Mouse (Mus musculus) hematopoietic stem cell, adult 5-6 weeks (primary cell): Measurements from ENCODE around the gene Adcy6. TPM values are rescaled to one million over a fixed set of nuclear protein-coding genes. Genes with fewer than 3 reads are reported as not detected.

Experiments used
- ATAC-seq, 2 experiments: fragments of 125-278 bp in 1 of 2; replicated peaks in 1 of 2; 2 replicates each; pipeline ENCODE4 v1.8.0; 2016 to 2017; ENCODE audit warnings: inconsistent platforms in 2 of 2, mild to moderate bottlenecking in 2 of 2, moderate number of reproducible peaks in 2 of 2, low read depth in 1 of 2, moderate TSS enrichment in 1 of 2; ENCODE audit not compliant: low FRiP score in 2 of 2, poor library complexity in 2 of 2, severe bottlenecking in 2 of 2, insufficient read depth in 1 of 2, low TSS enrichment in 1 of 2
- total RNA-seq: library from RNA; stranded (forward); fragments of 172-1452, 232-1000 nt; gene quantifications from 2 replicates; pipeline ENCODE4 v1.2.3, GENCODE M21; 2017

Gene Adcy6
- total RNA-seq, 1 experiment from 2014 or later, result 17.3 TPM

DNA sequence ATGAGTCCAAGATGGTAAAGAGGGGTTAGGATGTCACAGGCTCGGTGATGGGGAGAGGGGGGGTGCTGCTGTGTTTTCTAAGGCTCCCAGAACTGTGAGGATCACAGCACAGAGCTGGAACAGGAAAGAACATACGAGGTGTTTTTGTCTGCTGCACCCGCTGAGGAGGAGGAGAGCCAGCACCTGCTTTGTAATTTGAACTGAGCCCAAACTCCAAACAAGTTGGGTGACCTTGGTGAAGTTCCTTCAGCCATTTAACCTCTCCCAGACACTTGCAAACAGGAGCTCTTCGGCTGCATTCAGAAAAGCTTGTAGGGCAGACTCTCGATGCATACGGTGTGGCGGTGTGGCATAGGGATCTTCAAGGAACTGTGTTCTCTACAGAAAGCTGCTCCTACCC, 24.5 kb downstream of the Adcy6 start:
- no peak for ATAC-seq

DNA sequence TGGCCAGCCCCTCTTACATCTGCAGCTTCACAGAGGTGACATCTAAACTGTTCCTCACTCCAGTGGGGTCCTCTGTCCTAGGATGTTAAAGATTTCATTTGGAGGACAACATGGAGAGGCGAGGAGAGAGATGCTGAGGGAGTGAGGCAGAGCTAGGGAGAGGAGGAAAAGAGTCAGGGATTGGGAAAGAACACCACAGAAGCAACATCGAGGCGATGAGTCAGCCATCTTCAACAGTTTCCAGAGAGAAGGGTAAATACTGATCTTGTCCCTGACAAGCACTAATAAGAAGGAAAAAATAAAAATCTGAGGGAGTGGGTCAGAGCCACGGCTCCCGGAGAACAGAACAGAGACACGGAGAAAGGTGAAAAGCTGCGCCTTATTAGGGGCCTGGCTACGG, 26.9 kb downstream of the Adcy6 start:
- ATAC-seq, result no peak

DNA sequence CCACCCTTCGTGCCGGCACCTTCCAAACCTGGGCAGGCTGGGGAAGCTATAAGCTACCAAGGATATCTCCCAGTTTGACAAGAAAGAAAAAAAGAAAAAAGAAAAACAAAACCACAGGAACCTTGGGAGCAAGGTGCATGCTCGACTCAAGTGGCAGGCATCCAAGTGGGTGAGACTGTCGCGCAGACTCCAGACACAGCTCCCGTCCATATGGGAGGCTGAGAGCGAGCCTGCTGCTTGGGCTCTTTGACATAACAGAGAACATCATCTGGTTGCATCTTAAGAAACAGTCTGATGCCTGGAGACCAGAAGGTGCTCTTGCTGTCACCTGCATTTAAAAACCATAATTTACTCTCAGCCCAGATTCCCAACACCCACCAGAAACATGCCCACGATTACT, 27.5 kb downstream of the Adcy6 start:
- no peak for ATAC-seq

DNA sequence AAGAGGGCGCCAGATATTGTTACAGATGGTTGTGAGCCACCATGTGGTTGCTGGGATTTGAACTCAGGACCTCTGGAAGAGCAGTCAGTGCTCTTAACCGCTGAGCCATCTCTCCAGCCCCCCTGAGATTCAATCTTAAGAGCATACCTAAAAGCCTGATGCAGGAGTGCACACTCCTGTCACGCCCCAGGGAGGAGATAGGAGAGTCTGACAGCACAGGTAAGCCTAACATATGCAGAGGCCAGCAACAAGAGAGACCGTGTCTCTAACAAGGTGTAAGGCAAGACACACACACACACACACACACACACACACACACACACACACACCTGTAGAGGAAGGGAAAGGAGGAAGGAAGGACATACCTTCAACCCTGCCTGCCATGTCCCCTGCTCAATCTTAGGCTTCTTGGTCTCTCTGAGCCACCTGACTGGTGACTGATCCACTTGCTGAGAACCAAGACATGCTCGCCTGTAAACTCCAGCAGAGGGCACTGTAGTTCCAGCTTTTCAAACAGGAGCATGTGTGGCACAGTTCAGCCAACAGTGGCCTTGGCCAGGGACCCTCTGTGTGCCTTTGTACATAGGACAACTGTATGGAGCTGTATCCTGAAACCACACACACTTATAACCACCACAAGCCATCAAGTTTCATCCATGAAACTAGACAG, 29.9 kb downstream of the Adcy6 start:
- ATAC-seq, result peak; percentile 85 to 89

DNA sequence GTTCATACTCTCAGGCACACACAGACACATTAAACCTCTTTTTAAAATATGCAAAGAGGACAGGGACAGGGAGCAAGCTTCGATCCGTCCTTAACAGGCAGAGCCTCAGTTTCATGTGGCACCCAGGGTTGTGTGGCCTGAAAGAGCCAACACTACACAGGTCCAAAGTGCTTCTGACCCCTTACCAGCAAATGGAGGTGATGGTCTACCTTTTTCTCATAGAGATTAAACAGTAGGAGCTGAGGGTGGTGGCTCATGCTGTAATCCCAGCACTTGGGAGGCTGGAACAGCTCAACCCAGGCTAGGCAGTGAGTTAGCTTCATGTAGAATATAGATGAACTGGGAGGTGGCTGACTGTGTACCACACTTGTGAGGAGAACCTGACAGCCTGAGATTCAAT, 30.6 kb downstream of the Adcy6 start:
- no peak for ATAC-seq

DNA sequence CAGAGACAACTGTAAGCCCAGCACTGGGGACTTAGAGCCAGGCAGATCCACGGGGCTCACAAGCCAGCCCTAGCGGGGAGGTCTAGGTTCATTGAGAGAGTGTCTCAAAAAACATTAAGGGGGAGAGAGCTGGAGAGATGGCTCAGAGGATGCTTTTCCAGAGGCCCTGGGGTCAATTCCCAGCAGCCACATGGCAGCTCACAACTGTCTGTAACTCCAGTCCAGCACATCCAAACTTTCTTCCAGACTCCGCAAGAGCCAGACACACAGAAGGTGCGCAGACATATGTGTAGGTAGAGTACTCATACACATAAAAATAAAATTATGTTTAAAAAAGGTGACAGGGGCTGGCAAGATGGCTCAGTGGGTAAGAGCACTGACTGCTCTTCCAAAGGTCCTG, 36.6 kb downstream of the Adcy6 start:
- ATAC-seq, result no peak

DNA sequence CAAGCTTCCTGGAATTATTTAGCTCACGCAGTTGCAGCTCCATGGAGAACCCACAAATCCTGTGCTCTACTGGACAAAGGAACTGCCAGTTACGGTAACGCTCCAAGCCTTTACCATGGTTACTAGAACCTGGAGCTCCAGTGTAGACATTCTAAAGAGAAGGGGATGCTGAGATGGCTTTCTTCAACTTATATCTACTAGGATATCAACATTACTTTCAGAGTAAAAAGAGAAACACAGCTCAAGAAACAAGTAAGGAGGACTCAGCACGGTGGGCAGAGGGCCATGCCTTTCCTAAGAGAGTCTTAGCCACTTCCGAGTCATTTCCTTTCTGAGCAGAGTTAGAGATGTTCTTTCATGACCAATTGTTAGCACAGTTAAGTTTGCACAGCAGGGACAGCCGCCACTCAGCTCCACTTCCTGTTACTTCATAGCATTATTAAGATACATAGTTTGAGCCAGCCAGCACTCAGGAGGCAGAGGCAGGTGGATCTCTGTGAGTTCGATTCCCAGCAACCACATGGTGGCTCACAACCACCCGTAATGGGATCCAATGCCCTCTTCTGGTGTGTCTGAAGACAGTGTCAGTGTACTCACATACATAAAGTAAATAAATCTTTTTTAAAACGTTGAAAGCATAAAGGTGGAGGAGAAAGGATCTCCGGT, 38.9 kb downstream of the Adcy6 start, which contains the start of the genes Ccnt1 and 4930415O20Rik:
Gene Ccnt1, minus strand, starts transcription at position 51 of the 666 bp plus-strand sequence.
Gene 4930415O20Rik, plus strand, starts transcription at position 132 of the 666 bp plus-strand sequence.
- ATAC-seq, result no peak

DNA sequence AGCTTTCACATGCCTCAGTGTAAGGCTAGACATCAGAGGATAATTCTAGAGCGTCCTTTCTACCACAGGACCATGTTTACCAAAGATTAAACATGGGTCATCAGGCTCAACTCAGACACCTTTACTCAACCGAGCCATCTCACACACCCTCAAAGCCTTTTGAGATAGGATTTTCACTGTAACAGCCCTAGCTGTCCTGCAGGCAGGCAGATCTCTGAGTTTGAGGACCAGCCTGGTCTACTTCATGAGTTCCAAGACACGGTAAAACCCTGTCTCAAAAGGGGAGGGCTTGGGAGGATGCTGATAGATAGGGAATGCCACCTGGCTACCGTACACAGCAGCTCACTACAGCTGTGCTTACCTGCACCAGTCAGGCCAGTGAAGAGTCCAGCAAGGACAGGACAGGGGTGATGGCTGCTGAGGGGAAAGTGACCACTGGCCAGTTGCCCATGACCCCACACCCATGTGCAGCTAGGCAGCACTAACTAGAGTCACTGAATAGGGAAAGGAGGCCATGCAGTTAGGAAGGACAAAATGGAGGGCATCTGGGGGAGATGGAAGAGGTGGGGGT, 40.0 kb downstream of the Adcy6 start:
- ATAC-seq, result no peak

DNA sequence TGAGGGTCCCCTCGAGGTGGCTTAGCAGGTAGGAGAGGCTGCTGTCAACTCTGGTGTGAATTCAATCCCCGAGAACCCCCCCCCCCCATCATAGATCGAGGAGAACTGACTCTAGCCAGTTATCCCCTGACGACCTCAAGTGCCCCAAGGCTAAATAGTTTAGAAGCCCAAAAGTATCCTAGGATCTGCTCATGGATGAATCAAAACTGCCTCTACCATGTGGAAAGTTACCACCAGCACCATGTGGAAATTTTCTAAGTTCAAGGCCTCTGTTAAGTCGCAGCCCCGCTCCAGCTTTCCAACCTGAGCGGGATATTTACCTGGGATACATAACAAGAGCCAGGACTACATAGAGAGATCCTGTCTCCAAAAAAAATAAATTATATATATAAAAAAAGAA, 40.7 kb downstream of the Adcy6 start:
- no peak for ATAC-seq

DNA sequence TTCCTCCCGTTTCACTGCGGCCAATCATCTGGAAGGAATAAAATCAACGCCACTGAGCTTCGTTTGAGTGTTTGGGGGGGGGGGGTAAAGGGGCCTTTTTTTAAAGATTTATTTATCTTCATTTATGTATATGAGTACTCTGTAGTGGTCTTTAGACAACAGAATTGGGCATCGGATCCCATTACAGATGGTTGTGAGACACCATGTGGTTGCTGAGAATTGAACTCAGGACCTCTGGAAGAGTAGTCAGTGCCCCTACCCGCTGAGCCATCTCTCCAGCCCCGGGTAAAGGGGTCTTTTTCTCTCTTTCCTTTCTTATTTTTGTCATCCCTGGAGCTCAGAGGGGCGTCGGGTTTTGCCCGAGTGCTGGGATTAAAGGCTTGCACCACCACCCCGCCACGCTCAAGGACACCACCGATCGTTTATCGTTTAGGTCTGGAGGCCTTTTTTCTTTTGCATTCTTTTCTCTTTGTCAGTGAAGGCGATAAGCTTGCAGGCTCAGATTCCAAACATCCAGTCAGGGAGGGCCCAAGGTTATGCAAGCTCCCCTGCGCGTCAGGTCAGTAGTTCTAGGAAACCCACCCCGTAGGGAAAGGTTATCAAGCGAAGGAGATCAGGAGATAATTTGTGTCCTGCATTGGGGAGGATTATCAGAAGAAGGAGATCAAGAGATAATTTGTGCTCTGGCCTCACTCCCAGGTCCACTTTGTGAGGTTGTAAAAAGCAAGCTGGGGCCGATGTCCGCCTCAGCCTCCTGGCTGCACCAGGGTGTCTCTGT, 41.4 kb downstream of the Adcy6 start:
- ATAC-seq, result no peak

DNA sequence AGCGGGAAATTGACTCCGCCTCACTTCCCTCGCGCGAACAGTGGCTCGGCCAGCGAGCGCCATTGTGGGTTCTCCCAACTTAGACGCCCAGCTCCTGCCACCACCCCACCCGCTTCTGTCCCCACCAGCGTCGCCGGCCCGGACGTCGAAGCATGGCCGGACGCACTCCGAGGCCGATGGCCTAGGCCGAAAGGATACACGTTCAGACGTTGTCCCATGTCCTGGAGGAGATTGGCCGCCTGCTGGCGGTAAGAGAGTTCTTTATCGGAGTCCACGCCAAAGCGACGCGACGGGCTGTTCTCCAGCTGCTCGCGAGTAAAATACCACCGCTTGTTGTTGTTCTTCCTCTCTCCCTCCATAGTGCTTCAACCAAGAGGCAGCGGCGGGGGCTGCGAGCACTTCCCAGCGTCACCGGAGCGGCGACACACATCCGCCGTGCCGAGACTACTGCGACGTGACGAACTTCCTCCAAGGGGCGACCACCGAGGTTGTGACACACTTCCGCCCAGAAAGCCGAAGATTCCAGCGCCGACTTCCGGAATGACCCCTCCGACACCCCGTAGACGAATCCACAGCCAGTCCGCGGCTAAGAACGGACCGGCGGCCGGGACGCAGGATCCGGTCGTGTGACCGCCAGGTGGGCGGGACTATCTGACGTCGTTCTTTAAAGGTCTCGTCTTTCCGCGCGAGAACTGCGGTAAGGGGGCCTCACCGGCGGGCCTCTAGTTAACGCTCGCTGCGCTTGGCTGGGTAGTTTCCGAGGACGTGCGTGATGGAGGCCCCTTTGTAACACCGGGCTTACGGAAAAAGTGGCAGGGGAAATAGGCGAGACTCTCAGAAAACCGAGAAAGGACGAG, 42.4 kb downstream of the Adcy6 start:
- peak; percentile 94 to 95 for ATAC-seq

DNA sequence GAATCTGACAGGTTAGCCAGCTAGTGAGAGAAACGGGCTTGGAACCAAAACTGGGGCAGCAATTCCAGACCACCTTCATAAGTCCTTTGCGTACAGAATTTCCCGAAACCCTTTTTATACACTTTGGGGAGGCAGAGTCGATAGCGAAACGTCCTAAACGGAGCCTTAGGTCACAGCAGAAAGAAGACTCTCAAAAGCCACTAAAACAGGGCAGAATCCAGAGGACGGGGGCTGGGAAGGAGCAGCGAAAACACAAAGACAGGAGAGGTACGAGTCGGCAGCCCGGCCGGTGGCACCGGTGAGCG, 43.0 kb downstream of the Adcy6 start:
- ATAC-seq, result no peak

DNA sequence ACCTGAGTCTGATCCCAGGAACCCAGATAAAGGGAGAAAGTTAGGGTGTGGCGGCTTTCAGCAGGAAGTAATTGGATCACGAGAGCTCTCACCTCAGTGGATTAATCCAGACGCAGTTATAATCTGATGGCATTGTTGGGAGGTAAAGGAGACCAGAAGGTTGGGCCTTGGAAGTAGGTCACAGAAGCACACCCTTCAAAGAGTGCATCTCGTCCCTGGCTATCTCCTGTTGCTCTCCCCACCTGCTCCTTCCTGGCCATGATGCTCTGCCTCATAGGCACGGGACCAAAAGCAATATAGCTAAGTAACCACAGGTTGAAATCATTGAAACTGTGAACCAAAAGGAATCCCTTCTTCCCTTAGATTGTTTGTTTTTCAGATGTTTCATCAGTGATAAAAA, 52.7 kb downstream of the Adcy6 start:
- ATAC-seq, result no peak

DNA sequence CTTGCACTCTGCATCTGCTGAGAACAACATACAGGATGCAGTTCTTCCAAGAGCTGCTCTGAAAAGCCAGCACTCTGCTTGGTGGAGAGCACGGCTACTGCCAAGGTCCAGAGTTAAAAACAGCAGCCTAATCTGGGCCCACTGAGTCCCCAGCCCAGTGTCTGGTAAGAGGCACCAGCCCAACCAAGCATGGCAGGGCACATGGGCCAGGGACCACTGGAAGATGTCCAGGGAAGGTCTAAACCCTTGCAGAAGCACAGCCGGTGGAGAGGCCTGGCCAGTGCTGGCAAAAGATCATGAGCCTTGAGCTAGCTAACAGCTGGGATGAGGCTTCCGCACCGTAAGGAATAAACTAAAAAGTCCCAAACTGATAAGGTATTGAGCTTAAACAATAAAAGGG, 54.0 kb downstream of the Adcy6 start:
- ATAC-seq, result no peak

DNA sequence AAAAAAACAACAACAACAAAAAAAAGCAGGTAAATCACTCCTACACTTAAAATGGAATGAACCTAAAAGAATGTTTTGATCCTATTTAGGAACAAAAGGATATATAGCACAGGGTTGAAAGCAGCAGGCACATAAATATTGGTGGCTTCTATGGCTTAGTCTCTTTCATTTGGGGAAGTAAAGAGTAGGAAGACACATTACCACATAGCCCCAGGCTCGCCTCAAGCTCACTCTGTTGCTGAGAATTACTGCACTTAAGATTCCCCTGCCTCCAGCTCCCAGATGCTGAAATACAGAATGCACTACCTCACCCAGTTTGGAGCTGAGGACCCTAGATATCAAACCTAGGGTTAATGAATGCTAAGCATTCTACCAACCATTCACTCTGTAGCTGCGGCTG, 57.1 kb downstream of the Adcy6 start:
- no peak for ATAC-seq

DNA sequence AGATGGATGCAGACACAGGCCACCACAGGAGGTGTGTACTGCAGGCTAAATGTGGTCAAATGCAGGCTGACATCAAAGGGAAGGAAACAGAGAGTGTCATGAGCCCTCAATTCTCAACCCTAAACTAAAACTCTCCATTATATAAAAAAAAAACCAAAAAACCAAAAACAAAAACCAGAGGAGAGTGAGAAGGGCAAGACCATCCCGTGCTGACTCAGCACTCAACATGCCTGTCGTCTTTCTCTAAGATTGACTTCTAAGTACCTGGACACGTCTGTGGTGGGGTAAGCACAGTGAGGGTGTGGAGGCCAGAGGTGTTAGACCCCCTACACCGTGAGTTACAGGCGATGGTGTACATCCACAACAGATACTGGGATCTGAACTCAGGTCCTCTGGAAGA, 63.0 kb downstream of the Adcy6 start:
- ATAC-seq, result no peak

DNA sequence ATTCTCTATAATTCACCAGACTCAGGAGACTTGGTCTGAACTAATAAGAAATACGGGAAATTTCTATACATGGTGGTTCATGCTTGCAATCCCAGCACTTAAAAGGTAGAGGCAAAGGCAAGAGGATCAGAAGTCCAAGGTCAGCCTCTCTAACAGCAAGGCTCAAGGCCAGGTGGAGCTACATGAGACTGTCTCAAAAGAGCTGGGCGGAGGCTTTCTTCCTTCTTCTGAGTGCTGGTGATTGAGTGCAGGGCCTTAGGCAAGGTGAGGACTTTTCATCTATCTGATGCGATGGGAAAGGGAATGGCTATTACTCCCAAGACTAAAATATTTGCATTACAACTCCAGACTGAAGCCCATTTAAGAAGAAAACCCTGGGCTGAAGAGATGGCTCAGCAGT, 64.7 kb downstream of the Adcy6 start:
- ATAC-seq, result no peak
